Mouse (Mus musculus) cortical plate, adult 2 months (tissue): ENCODE measurements around the gene Msh3. TPM values are rescaled to one million over a fixed set of nuclear protein-coding genes. Genes with fewer than 3 reads are reported as not detected.

Experiments used
- H3K27ac ChIP-seq: fragments of 200-500 bp; 2 replicates; pipeline ENCODE4 v1.5.1; 2012; ENCODE audit warnings: low read length, control low read depth, inconsistent platforms; ENCODE audit not compliant: insufficient read depth
- H3K4me1 ChIP-seq: fragments of 200-500 bp; 2 replicates; pipeline ENCODE4 v1.6.1; 2011; ENCODE audit warnings: low read length; ENCODE audit not compliant: control insufficient read depth, insufficient read depth
- H3K4me3 ChIP-seq: fragments of 200-500 bp; 2 replicates; pipeline ENCODE4 v1.5.1; 2011; ENCODE audit warnings: mild to moderate bottlenecking, low read length, control low read depth; ENCODE audit not compliant: insufficient read depth
- CTCF ChIP-seq: fragments of 200-500 bp; IDR thresholded peaks from 2 replicates; pipeline ENCODE4 v1.5.1; 2011; ENCODE audit warnings: mild to moderate bottlenecking, control low read depth, low read length; ENCODE audit not compliant: insufficient read depth; ENCODE audit errors: extremely low read depth
- POLR2A ChIP-seq: fragments of 200-500 bp; IDR thresholded peaks from 2 replicates; pipeline ENCODE4 v1.6.1; 2011; ENCODE audit warnings: mild to moderate bottlenecking, low read length, control low read depth; ENCODE audit not compliant: insufficient read depth; ENCODE audit errors: extremely low read depth
- polyA plus RNA-seq: library from polyadenylated mRNA; depleted of rRNA; stranded (reverse); fragments of >200 nt; gene quantifications from 2 replicates; pipeline ENCODE4 v1.2.3, GENCODE M21; 2012

Msh3 gene
- polyA plus RNA-seq, 1 experiment = 20.8 TPM

GRCm38 (mm10) chr13:92332103-92332879 is 22.5 kb downstream of the Msh3 start:
- TF ChIP-seq CTCF = no peak
- TF ChIP-seq POLR2A = no peak
- no peak overlapping the region for H3K27ac ChIP-seq
- no peak overlapping the region for H3K4me3 ChIP-seq
- H3K4me1 ChIP-seq = peaks cover 2% of the 10 kb centered on the region; the same call in 1 of the 2 replicates

- no peak for TF ChIP-seq CTCF
- no peak for TF ChIP-seq POLR2A
- Histone ChIP-seq H3K4me3 (no peak overlapping the region), H3K27ac (no peak overlapping the region), H3K4me1 (peaks cover 3% of the 10 kb centered on the region; the same call in 1 of the 2 replicates)
These were observed 24.2 kb downstream of the Msh3 start for GRCm38 (mm10) chr13:92330621-92331020.

- peaks cover 3% of the 10 kb centered on the region; the same call in 1 of the 2 replicates for H3K4me1 ChIP-seq
These were observed 26.8 kb downstream of the Msh3 start for GRCm38 (mm10) chr13:92328000-92328399.

GRCm38 (mm10) chr13:92326030-92326429 is 28.8 kb downstream of the Msh3 start:
- H3K27ac ChIP-seq = no peak overlapping the region
- TF ChIP-seq POLR2A = no peak
- TF ChIP-seq CTCF = no peak
- H3K4me1 ChIP-seq = peaks cover 3% of the 10 kb centered on the region; the same call in 1 of the 2 replicates
- H3K4me3 ChIP-seq = no peak overlapping the region

More at GRCm38 (mm10) chr13:92328000-92328399, 26.8 kb downstream of the Msh3 start:
- TF ChIP-seq CTCF = no peak
- no peak for TF ChIP-seq POLR2A
- Histone ChIP-seq H3K27ac (no peak overlapping the region), H3K4me3 (no peak overlapping the region)

GRCm38 (mm10) chr13:92320770-92321169 is 34.0 kb downstream of the Msh3 start:
- H3K4me1 ChIP-seq = no peaks in the 10 kb centered on the region
- no peak overlapping the region for H3K27ac ChIP-seq
- TF ChIP-seq POLR2A (no peak), CTCF (no peak)
- H3K4me3 ChIP-seq = no peak overlapping the region

- Histone ChIP-seq H3K4me1 (no peaks in the 10 kb centered on the region), H3K27ac (no peak overlapping the region), H3K4me3 (no peak overlapping the region)
- TF ChIP-seq CTCF (no peak), POLR2A (no peak)
These were observed 40.2 kb downstream of the Msh3 start for GRCm38 (mm10) chr13:92314613-92315012.

GRCm38 (mm10) chr13:92305680-92306079 is 49.1 kb downstream of the Msh3 start, which contains the start of gene Gm20379:
Gene Gm20379, plus strand, starts transcription at chr13:92305980.
- Histone ChIP-seq H3K27ac (no peak within 1 kb of the TSS), H3K4me3 (no peak within 1 kb of the TSS), H3K4me1 (no peaks in the 10 kb centered on the region)
- no peak for TF ChIP-seq POLR2A
- no peak for TF ChIP-seq CTCF

- H3K4me3 ChIP-seq = no peak overlapping the region
- H3K4me1 ChIP-seq = no peaks in the 10 kb centered on the region
- H3K27ac ChIP-seq = no peak overlapping the region
- TF ChIP-seq POLR2A = no peak
- TF ChIP-seq CTCF = no peak
These were observed 50.5 kb downstream of the Msh3 start for GRCm38 (mm10) chr13:92304291-92304690.

- Histone ChIP-seq H3K27ac (no peak overlapping the region), H3K4me1 (no peaks in the 10 kb centered on the region), H3K4me3 (no peak overlapping the region)
- TF ChIP-seq POLR2A (no peak), CTCF (no peak)
These were observed 51.5 kb downstream of the Msh3 start for GRCm38 (mm10) chr13:92303062-92303948.

- Histone ChIP-seq H3K4me3 (no peak overlapping the region), H3K27ac (no peak overlapping the region), H3K4me1 (no peaks in the 10 kb centered on the region)
- TF ChIP-seq CTCF = no peak
- TF ChIP-seq POLR2A = no peak
These were observed 52.3 kb downstream of the Msh3 start for GRCm38 (mm10) chr13:92302466-92302865.
